Mouse (Mus musculus): Measurements from ENCODE around the gene Thrsp. TPM values are rescaled to one million over a fixed set of nuclear protein-coding genes. Genes with fewer than 3 reads are reported as not detected.
A peak's percentile ranks its signal among the peaks of the same experiment; 100 is the strongest.

The Thrsp gene
- polyA plus RNA-seq, 1 experiment, result 13.1 TPM

DNA sequence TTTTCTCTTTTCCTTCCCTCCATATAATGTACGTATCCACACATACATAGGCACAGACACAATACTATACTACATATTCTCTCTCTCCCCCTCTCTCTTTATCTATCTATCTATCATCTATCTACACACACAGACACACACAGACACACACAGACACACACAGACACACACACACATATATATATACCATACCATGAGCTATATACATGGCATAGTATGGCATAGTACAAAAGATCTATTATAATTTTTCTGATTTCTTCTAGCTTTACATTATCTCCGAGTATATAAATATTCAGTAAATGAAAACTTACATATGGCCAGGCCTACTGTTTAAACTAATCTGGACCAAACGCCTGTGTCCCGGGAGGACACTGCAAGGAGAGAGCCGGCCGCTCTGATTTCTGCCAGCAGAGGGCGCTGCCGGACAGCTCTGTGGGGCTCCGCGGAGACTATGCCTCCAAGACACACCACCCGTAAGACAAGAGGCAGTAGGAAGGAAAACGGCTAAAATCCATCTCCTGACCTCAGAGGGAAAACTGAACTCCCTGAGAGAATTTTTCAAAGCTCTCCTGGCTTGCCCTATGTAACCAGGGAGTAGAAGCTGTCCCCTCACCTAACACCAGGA lies 7.2 kb upstream of the Thrsp start:
- no peak overlapping the region for H3K4me3 ChIP-seq (replicated peaks; ENCODE audit: control insufficient read depth, low read depth, low read length)
- TF ChIP-seq POLR2A (IDR thresholded peaks at IDR 0.05; ENCODE audit: borderline replicate concordance, control insufficient read depth, low read depth, low read length), result 0 out of 2 replicates have a peak, but pooled peaks have one; percentile 17
- peak; percentile 90 for TF ChIP-seq CTCF (IDR thresholded peaks at IDR 0.05; ENCODE audit: control insufficient read depth, insufficient read depth, low read length)
- no peak overlapping the region for H3K27ac ChIP-seq (ENCODE audit: control insufficient read depth, insufficient read depth, low read depth, low read length, poor library complexity)
- WGBS, result 7% methylated on average over 12 of the region's 12 CpGs
- H3K4me1 ChIP-seq (ENCODE audit: control insufficient read depth, insufficient read depth, low read length), result no peaks in the 10 kb centered on the region

DNA sequence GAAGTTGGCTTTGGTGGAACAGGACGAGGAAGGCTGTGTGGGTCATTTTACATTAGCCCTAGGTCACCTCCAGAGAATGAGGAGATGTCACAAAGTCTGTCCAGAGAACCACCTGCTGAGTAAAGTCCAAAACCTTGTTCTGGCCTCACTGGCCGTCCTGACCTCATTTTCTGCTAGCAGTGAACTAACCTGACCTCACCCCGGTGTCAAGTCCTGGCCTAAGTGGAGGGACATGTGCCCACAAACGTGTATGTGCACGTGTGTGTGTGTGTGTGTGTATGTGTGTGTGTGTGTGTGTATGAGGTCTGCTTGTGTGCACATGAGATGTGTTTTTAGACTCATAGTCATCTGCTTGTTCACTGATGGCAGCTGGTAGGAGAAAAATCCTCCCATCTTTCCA lies 6.2 kb upstream of the Thrsp start:
- H3K4me3 ChIP-seq (replicated peaks; ENCODE audit: control insufficient read depth, low read depth, low read length), result no peak overlapping the region
- TF ChIP-seq CTCF (IDR thresholded peaks at IDR 0.05; ENCODE audit: control insufficient read depth, insufficient read depth, low read length) (no peak), POLR2A (IDR thresholded peaks at IDR 0.05; ENCODE audit: borderline replicate concordance, control insufficient read depth, low read depth, low read length) (no peak)
- no peak overlapping the region for H3K27ac ChIP-seq (ENCODE audit: control insufficient read depth, insufficient read depth, low read depth, low read length, poor library complexity)
- no peaks in the 10 kb centered on the region for H3K4me1 ChIP-seq (ENCODE audit: control insufficient read depth, insufficient read depth, low read length)
- 60% methylated on average over 5 of the region's 5 CpGs for WGBS

DNA sequence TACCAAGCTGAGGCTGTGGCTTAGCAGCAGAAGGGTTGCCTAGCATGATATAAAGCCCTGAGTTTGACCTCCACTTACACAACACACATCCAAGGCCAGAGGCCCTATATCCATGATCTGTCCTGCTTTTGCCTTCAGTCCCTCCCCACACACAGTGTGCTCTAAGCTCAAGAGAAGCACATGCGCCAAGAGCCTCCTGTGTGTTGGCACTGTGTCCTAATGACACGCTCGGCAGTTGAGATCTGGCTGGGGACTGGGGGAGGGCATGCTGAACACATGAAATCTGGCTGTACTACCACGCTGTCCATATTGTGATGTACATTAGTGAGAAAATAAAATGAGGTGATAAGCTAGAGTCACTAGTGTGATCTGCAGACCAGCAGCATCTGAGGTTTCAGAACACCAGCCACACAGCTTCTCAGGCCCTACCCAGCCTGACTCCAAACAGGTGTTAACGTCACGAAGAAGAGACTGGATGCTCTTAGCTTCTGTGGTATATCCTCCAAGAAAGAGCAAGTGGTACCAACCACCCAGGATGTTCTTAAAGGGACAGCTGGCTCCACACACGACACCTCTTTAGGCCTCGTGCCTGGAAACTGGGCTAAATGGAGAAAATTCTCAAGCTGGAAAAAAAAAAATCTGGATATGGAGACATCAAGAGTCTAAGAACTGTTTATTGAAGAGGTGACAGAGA lies 3.6 kb upstream of the Thrsp start:
- TF ChIP-seq CTCF (IDR thresholded peaks at IDR 0.05; ENCODE audit: control insufficient read depth, insufficient read depth, low read length) (no peak), POLR2A (IDR thresholded peaks at IDR 0.05; ENCODE audit: borderline replicate concordance, control insufficient read depth, low read depth, low read length) (no peak)
- no peaks in the 10 kb centered on the region for H3K4me1 ChIP-seq (ENCODE audit: control insufficient read depth, insufficient read depth, low read length)
- WGBS, result 82% methylated on average over 8 of the region's 8 CpGs
- H3K27ac ChIP-seq (ENCODE audit: control insufficient read depth, insufficient read depth, low read depth, low read length, poor library complexity), result no peak overlapping the region
- H3K4me3 ChIP-seq (replicated peaks; ENCODE audit: control insufficient read depth, low read depth, low read length), result no peak overlapping the region

DNA sequence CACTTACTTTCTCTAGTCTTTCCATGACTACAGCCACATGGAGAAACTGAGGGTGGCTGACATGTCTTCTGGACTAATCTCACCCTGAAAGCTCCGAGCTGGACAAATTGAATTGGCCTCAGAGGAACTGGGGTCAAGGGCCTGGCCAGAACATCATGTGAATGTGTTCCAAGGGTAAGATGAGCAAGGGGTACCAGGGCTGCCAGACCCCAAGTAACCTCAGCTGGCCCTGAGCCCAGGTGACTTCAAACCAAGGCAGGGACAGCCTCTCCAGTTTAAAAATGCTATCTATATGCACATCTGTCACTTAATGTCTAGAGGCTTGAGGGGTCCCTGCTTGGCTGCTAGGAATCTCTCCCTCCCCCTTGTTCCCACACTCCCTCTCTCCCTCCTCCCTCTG lies 2.9 kb upstream of the Thrsp start:
- no peak overlapping the region for H3K4me3 ChIP-seq (replicated peaks; ENCODE audit: control insufficient read depth, low read depth, low read length)
- no peak overlapping the region for H3K27ac ChIP-seq (ENCODE audit: control insufficient read depth, insufficient read depth, low read depth, low read length, poor library complexity)
- no peaks in the 10 kb centered on the region for H3K4me1 ChIP-seq (ENCODE audit: control insufficient read depth, insufficient read depth, low read length)
- no peak for TF ChIP-seq POLR2A (IDR thresholded peaks at IDR 0.05; ENCODE audit: borderline replicate concordance, control insufficient read depth, low read depth, low read length)
- TF ChIP-seq CTCF (IDR thresholded peaks at IDR 0.05; ENCODE audit: control insufficient read depth, insufficient read depth, low read length), result no peak
- WGBS, result 85% methylated on average over 1 of the region's 1 CpGs

DNA sequence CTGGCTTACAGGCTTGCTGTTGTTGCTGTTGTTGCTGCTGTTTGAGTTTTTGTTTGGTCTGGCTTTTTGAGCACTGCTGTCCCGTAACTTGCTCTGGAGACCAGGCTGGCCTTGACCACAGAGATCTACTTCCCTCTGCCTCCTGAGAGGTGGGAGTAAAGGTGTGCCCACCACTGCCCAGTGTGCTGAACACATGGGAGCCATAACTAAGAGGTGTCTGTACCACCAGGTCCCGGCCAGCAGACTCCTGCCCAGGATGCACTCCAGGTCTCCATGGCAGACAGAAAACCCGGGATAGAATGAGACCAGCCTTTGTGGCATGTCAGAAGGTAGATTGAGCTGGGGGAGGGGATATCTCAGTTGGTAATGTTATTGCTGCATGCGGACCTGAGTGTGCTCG lies 1.6 kb upstream of the Thrsp start:
- 79% methylated on average over 5 of the region's 5 CpGs for WGBS
- H3K4me1 ChIP-seq (ENCODE audit: control insufficient read depth, insufficient read depth, low read length), result no peaks in the 10 kb centered on the region
- H3K4me3 ChIP-seq (replicated peaks; ENCODE audit: control insufficient read depth, low read depth, low read length), result no peak overlapping the region
- no peak overlapping the region for H3K27ac ChIP-seq (ENCODE audit: control insufficient read depth, insufficient read depth, low read depth, low read length, poor library complexity)
- TF ChIP-seq CTCF (IDR thresholded peaks at IDR 0.05; ENCODE audit: control insufficient read depth, insufficient read depth, low read length), result no peak

DNA sequence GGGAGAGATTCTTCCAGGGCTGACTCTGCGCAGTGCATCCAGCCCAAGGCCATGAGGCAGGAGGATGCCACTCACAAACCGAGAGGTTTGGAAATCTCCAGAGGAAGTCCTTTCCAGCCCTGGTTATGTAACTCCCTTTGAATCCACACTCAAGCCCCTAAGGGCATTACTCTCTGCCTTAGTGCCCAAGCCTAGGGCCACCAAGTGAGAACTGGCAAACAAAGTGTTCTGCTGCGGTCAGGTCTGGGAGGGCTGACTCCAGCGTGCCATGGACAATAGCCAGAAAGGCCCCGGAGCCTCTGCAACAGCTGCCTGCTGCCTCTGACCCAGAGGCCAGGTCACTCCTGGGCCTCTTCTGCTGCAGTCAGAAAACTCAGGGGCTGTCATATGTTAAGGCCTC lies 1.2 kb upstream of the Thrsp start:
- Histone ChIP-seq H3K4me3 (replicated peaks; ENCODE audit: control insufficient read depth, low read depth, low read length) (no peak overlapping the region), H3K4me1 (ENCODE audit: control insufficient read depth, insufficient read depth, low read length) (no peaks in the 10 kb centered on the region), H3K27ac (ENCODE audit: control insufficient read depth, insufficient read depth, low read depth, low read length, poor library complexity) (no peak overlapping the region)
- 70% methylated on average over 5 of the region's 5 CpGs for WGBS
- no peak for TF ChIP-seq CTCF (IDR thresholded peaks at IDR 0.05; ENCODE audit: control insufficient read depth, insufficient read depth, low read length)
- no peak for TF ChIP-seq POLR2A (IDR thresholded peaks at IDR 0.05; ENCODE audit: borderline replicate concordance, control insufficient read depth, low read depth, low read length)

DNA sequence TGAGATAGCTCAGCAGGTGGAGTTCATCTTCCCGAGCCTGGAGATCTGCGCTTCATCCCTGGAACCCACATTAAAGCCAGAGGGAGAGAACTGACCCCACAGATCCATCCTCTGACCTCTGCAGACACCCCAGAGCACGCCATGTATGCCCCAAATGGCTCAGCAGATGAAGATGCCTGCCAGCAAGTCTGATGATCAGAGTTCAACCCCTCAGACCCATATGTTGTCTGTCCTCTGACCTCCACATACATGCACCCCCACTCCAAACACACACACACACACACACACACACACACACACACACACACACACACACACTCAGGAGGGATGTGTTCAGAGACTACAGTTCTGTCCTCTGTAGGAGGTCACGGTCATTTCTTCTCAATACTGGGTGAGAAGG lies 1.1 kb downstream of the Thrsp start:
- no peak overlapping the region for H3K4me3 ChIP-seq (replicated peaks; ENCODE audit: control insufficient read depth, low read depth, low read length)
- WGBS, result 84% methylated on average over 4 of the region's 4 CpGs
- no peaks in the 10 kb centered on the region for H3K4me1 ChIP-seq (ENCODE audit: control insufficient read depth, insufficient read depth, low read length)
- no peak for TF ChIP-seq CTCF (IDR thresholded peaks at IDR 0.05; ENCODE audit: control insufficient read depth, insufficient read depth, low read length)
- no peak for TF ChIP-seq POLR2A (IDR thresholded peaks at IDR 0.05; ENCODE audit: borderline replicate concordance, control insufficient read depth, low read depth, low read length)
- no peak overlapping the region for H3K27ac ChIP-seq (ENCODE audit: control insufficient read depth, insufficient read depth, low read depth, low read length, poor library complexity)

DNA sequence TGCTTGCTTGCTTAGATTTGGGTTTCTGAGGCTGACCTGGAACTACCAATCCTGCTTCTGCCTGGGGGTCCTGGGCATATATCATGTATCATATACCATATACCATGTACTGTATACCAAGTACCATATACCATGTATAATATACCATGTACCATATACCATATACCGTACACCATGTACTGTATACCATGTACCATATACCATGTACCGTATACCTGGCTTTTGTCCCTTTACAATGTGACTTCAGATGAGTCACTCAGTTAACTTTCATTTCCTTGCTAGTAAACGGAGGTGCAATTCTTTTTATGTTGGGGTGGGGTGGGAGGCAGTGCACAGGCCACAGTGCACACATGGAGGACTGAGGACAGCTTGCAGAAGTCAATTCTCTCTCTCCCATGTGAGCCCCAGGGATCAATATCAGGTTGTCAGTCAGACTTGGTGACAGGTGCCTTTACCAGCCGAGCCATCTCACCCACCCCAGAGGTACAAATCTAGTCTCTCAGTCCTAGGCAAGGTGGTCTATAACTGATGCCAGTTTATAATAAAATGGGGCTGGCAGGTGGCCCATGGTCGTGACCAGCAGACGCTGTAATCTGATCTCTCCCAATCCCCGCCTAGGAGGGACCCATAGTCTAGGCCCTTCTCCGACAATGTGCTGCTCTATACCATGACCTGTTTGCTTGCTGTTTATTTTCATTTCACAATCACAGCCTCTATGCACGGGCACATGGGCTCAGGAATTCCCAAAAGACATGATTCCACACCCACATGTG lies 2.4 kb downstream of the Thrsp start:
- 72% methylated on average over 9 of the region's 9 CpGs for WGBS
- Histone ChIP-seq H3K4me1 (ENCODE audit: control insufficient read depth, insufficient read depth, low read length) (no peaks in the 10 kb centered on the region), H3K4me3 (replicated peaks; ENCODE audit: control insufficient read depth, low read depth, low read length) (no peak overlapping the region), H3K27ac (ENCODE audit: control insufficient read depth, insufficient read depth, low read depth, low read length, poor library complexity) (no peak overlapping the region)
- TF ChIP-seq POLR2A (IDR thresholded peaks at IDR 0.05; ENCODE audit: borderline replicate concordance, control insufficient read depth, low read depth, low read length) (no peak), CTCF (IDR thresholded peaks at IDR 0.05; ENCODE audit: control insufficient read depth, insufficient read depth, low read length) (no peak)
